Mouse (Mus musculus): ENCODE measurements around the gene Raet1e.
"Not testable (repeated sequence)": the region's sequence is repeated elsewhere in the genome, so short reads cannot be mapped to it uniquely, and the experiment has no call there.

Gene Raet1e

DNA sequence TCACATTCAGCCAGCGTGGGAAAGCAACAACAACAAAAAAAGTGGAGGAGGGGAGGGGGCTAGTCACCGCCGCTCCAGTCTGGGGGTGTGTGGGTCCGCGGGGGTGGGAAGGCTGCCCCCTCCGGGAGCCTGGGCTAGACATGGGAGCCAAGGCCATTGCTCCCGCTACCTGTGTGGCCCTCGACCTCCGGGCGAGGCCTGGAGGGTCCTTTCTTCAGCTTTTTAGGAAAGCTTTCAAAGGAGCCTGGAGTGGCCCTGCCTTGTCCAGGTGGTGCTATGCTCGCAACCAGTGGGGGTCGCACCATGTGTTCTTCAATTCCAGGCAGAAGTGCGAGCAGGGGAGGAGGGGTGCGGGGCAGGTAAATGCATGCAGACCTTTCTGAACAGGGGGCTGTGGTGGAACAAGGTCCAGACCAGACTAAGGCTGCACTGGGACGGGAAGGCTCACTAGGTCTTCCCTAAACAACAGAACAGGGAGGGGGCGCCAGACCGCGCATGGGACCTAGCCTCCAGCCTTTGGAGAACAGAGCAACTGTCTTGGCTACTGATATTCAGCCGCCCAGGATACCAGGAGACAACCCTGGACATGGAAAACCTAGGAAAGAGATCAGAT lies 116.2 kb downstream of the Raet1e start:
- DNase-seq (ENCODE audit: low spot score): no peak

GRCm38 (mm10) chr10:22278468-22278867 lies 120.1 kb downstream of the Raet1e start:
- DNase-seq (ENCODE audit: low spot score): not testable (repeated sequence)

DNA sequence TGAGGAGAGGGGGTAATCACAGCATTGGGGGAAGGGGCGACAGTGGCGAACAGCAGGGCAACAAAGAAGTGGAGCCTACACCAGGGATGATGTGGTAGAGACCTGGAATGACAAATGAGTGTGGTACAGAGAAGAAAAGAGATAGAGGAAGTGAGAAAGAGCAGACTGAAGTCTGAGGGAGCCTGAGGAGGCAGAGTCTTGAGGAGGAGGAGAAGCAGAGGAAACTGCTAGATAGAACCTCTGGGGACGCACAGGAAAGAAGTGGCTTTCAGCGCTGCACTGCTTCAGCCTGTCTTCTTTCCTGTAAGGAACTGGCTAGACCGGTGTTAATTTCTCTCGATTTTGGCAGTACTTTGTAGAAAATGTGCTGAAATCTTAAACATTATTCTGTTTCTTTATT lies 124.4 kb downstream of the Raet1e start:
- no peak for DNase-seq (ENCODE audit: low spot score)

DNA sequence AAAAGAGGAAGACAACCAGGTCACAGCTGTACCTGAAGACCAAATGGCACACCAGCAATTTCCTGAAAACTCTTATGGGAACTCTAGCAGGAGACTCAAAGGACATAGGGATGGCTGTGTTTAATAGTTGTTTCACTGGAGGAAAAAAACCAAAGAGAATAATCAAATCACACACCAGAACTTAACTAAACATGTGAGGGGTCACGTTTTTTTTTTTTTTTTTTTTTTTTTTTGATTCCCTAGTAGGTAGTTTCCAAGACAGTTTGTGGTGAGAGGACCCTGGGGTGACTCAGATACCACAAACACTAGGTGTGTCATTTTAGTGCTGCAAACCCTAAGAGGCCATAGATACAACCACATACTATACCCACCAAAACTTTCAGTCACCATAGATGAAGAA lies 137.3 kb downstream of the Raet1e start:
- DNase-seq (ENCODE audit: low spot score): no peak

DNA sequence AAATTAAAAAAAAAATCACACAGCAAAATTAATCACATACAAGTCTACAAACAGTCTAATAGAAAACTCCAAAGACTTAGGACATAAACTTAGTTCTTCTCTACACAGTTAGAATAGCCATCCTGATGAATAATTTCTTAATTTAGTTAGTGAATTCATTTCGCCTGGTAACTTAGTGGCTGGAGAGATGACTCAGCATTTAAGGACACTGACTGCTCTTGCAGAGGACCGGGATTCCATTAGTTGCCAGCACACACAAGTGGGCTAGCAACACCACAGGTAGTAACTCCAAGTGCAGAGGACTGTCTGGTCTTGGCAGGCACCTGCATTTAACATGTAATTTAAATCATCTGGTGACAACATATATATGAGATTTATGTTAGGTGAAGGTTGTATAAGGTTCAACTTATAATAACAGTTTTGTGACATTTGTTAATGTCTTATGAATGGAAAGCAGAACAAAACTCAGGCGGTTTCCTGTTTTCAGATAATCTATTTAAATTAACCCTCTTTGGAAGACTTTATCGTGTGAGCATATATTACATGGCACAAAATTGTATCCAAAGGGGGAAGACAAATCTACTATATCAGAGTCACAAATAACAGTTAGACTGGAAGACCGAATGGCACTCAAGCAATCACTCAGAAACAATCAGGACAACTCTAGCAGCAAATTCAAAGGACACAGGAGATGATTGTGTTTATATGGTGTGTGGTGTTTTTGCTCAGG lies 138.8 kb downstream of the Raet1e start:
- DNase-seq (ENCODE audit: low spot score): no peak

DNA sequence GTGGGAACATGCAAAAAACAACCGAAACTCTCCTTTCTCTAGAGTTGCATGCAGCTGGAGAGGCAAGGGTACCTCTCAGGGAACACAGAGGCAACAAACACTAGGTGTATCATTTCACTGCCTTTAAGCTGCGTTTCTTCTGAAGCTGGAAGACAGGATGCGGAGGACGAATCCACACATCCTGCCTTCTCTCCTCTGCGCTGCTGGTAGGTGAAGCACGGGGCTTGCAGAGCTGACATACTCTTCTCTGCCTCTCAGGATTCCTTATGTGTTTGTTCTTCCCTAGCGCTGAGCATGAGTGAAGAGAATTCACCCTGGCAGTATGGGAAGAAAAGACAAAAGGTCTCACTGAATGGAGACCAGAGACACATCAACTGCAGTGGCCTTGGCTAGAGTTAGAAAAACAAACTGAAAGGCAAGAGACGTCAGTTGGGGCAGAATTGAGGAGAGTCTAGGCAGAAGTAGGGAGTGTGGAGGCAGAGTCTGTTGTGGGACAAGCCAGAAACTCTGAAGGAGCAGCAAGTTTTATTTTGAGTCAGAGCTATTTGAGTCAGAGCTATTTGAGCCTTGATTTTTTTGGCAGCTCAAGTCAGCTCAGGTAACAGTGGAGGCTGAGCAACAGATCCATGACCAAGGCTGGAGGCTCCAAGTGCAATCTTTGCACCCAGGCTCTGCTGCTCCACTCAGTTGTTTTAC lies 139.5 kb downstream of the Raet1e start:
- DNase-seq (ENCODE audit: low spot score): no peak

DNA sequence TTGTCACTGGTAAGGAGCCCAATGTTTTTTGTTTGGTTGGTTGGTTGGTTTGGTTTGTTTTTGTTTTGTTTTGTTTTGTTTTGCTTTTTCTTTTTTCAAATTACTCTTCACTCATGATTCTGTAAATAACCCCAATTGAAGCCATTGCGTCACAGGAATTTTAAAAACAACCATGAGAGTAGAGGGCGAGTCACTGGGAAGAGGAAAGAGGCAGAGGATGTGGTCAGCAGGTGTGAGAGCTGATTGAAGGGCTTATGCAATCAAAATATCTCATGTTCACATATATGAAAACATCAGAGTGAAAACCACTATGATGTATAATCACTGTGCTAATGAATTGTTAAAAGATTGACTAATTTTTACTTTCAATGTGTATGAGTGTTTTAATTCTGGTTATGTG lies 141.0 kb downstream of the Raet1e start:
- no peak for DNase-seq (ENCODE audit: low spot score)

- DNase-seq (ENCODE audit: low spot score): no peak
Measured at GRCm38 (mm10) chr10:22301641-22302040, 143.3 kb downstream of the Raet1e start.

DNA sequence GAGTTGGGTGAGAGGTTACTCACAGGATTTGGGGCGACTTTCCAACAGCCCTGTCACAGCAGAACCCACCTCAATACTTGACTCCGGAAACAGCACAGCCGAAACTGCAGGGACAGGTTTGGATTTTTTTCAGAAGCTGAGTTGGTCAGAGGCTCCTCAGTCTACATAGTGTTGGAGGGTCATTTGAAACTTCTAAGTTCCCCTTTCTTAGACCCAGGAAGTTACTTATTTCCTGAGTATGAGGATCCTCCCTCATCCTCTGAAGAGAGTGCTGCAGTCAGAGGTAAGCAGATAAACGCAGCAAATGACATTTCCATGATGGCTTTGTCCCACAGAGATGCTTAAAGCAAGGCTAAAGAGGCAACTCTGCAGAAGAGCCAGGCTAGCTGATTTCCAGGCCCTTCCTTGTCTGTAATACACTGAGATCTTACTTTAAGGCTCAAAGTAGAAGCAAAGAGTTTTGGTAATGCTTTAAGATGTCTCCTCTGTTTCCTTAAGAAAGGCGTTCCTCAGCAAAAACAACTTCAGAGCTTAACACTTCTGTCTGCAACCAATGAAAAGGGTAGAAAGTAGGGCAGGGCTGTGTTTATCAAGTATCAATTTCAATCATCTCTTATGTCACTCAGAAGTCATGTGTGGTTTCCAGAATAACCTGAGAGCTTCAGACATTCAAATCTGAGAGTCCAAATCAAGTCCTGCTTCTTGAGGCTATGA lies 144.1 kb downstream of the Raet1e start:
- no peak for DNase-seq (ENCODE audit: low spot score)

DNA sequence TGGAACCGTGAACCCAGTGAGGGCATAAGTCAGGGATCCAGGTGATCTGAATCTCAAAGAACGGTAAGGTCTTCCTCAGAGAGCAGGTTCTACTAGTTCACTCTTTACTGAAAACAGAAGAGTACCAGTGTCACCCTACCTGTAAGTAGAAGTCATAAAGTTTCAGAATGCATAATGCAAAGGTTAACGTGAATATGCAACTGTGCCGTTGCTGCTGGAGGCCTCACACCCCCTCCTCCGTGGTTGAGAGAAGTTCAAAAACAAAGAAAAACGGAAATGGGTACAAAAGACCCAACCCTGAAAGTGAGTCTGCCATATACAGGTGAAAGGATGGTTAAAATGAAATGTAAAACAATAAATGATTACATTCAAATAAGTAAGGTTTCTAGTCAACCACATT lies 145.4 kb downstream of the Raet1e start:
- DNase-seq (ENCODE audit: low spot score): no peak

GRCm38 (mm10) chr10:22305801-22306200 lies 147.4 kb downstream of the Raet1e start:
- DNase-seq (ENCODE audit: low spot score): no peak

- DNase-seq (ENCODE audit: low spot score): no peak
Measured at GRCm38 (mm10) chr10:22306452-22306851, 148.1 kb downstream of the Raet1e start.

- DNase-seq (ENCODE audit: low spot score): no peak
Measured at GRCm38 (mm10) chr10:22308221-22308620, 149.9 kb downstream of the Raet1e start.

- DNase-seq (ENCODE audit: low spot score): no peak
Measured at GRCm38 (mm10) chr10:22322858-22323257, 164.5 kb downstream of the Raet1e start.

- not testable (repeated sequence) for DNase-seq (ENCODE audit: low spot score)
Measured at GRCm38 (mm10) chr10:22345721-22346120, 187.4 kb downstream of the Raet1e start.

DNA sequence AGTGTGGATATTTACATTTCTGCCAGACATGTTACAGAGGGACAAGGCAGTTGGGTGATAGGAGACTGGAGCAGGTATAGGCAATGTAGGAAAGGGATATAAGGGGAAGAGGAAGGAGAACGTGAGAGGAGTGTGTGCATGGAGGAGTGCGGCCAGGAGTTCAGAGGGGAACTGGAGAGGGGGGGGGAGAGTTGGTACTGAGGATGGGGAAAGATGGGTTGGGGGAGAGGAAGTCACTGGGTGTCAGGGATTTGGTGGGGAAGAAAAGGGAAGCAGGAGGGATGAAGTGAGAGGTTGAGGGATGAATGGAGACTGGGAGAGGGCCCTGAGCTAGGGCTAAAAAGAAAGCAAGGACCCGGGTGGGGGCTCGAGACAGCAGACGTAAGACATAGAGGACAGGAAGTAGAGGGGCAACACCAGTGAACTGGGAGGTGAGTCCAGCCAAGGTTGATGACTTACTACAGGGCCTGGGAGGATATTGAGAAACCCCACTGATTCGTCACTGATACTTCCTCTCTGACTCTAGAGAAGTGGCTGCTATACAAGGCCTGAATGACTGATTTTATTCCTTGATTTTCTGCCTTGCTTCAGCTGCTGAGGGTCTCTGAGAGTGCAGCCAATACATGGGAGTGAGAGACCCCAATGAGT lies 195.3 kb downstream of the Raet1e start:
- not testable (repeated sequence) for DNase-seq (ENCODE audit: low spot score)

DNA sequence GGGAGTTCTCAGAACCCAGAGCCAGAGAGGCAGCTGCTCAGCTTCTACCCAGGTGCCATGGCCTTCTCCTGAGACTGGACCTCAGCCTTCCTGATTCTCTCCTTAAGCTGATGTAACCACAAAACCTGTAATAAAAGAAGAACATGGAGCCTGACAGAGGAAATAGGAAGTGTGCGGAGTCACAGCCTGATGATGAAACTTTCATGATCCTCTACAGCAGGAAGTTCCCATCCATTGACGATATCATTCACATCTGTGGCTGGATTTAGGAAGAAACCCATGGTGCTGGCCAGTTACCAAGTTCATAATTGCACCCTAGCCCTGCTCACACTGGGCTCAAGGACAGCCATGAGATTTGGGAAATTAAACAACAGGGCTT lies 195.8 kb downstream of the Raet1e start:
- DNase-seq (ENCODE audit: low spot score): not testable (repeated sequence)

DNA sequence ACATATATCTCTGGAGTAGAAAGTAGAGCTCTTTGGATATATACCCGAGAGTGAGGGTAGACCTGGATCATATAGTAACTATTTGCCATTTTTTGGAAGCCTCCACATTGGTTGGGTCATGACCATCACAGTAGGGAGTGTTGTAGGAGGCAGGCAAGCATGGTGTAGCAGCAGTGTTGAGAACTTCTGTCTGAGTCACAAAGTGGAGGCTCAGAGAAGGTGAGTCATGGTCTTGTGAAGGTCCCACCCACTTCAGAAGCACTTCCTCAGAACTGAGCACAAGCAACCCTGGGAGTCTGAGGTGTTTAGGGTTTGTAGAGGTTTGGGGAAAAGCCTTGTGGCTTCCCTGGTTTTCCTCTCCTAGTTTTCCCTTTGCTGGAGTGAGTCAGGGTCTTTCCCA lies 199.0 kb downstream of the Raet1e start:
- DNase-seq (ENCODE audit: low spot score): not testable (repeated sequence)

GRCm38 (mm10) chr10:22360252-22360651 lies 201.9 kb downstream of the Raet1e start, which contains the start of gene Raet1d:
Gene Raet1d (plus strand): TSS chr10:22360552.
- DNase-seq (ENCODE audit: low spot score): not testable (repeated sequence)

DNA sequence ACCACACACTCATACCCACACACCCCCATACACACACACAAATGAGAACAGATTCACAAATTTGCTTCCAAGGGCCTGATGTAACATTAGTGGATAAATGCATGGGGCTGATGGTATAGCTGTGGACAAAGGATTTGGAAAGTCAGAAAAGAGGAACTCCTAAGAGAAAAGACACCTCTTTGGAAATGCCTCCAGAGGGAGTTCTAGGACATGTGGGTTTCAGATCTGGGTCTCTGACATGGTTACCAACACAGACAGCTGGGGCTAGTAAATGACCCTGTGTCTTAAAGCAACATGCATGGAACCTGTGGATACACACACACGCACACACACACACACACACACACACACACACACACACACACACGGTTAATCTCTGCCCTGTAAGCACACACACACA lies 202.6 kb downstream of the Raet1e start:
- not testable (repeated sequence) for DNase-seq (ENCODE audit: low spot score)

GRCm38 (mm10) chr10:22361415-22362352 lies 203.3 kb downstream of the Raet1e start:
- not testable (repeated sequence) for DNase-seq (ENCODE audit: low spot score)
